Mouse (Mus musculus): ENCODE data around the gene Slc38a4. TPM values are rescaled to one million over a fixed set of nuclear protein-coding genes. Genes with fewer than 3 reads are reported as not detected.

Gene Slc38a4
- polyA plus RNA-seq, 1 experiment from 2014 or later: 20.5 TPM

DNA sequence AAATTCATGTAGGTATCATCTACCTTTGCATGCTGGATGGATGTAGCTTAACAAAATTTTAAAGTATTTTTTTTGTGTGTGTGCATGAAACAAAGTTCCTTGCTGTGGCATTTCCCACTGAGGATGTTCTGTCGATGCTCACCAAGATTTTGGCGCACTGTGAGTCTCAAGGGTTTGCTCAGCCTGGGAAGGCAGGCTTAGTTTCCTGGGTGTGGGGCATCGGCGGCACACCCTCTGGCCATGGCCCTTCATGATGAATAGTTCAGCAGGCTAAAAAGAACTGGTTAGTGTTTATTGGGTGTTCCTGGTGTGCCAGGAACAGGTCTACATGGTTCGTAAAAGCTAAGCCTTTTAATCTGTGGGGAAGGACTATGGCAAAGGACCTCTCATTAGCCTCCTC is 81.6 kb downstream of the Slc38a4 start:
- no peak overlapping the region for H3K27ac ChIP-seq (ENCODE audit: low read depth, low read length)
- WGBS: 88% methylated on average over 5 of the region's 5 CpGs
- no peaks in the 10 kb centered on the region for H3K4me1 ChIP-seq (replicated peaks; ENCODE audit: control insufficient read depth, insufficient read depth, low read length)
- H3K4me2 ChIP-seq (ENCODE audit: low read depth, low read length, severe bottlenecking): no peak overlapping the region
- DNase-seq (ENCODE audit: low spot score) (no peak), ATAC-seq (replicated peaks; ENCODE audit: low FRiP score) (no peak)
- H3K27me3 ChIP-seq (ENCODE audit: control insufficient read depth, insufficient read depth, low read length): no peaks in the 10 kb centered on the region
- no peak overlapping the region for H3K9ac ChIP-seq (ENCODE audit: low read length)
- H3K36me3 ChIP-seq (ENCODE audit: control insufficient read depth, insufficient read depth, low read length): no peaks in the 10 kb centered on the region
- H3K9me3 ChIP-seq (ENCODE audit: control insufficient read depth, low read length): no peaks in the 10 kb centered on the region
- H3K4me3 ChIP-seq (ENCODE audit: low read depth, low read length): no peak overlapping the region

DNA sequence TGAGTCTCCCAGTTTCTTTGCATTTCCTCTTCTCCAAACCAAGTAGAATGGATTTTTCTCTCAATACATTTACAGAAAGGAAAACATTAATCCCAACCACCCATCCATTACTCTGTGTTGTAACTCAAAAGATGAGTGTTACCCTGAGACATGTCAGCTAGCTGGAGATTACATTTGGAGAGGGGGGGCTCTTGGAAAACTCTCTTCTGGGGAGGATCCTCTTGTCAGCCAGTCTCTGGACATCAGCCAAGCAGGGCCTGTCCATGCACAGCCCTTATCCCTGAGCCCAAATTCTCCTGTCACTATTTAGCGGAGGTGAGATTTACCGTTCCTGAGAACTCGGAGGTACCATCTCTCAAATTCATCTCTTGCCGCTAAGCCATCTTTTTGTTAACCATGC is 82.4 kb downstream of the Slc38a4 start:
- Histone ChIP-seq H3K27ac (ENCODE audit: low read depth, low read length) (no peak overlapping the region), H3K9me3 (ENCODE audit: control insufficient read depth, low read length) (no peaks in the 10 kb centered on the region), H3K4me2 (ENCODE audit: low read depth, low read length, severe bottlenecking) (no peak overlapping the region), H3K4me1 (replicated peaks; ENCODE audit: control insufficient read depth, insufficient read depth, low read length) (no peaks in the 10 kb centered on the region), H3K27me3 (ENCODE audit: control insufficient read depth, insufficient read depth, low read length) (no peaks in the 10 kb centered on the region), H3K36me3 (ENCODE audit: control insufficient read depth, insufficient read depth, low read length) (no peaks in the 10 kb centered on the region), H3K9ac (ENCODE audit: low read length) (no peak overlapping the region), H3K4me3 (ENCODE audit: low read depth, low read length) (no peak overlapping the region)
- ATAC-seq (replicated peaks; ENCODE audit: low FRiP score) (no peak), DNase-seq (ENCODE audit: low spot score) (no peak)
- WGBS: 92% methylated on average over 4 of the region's 4 CpGs

DNA sequence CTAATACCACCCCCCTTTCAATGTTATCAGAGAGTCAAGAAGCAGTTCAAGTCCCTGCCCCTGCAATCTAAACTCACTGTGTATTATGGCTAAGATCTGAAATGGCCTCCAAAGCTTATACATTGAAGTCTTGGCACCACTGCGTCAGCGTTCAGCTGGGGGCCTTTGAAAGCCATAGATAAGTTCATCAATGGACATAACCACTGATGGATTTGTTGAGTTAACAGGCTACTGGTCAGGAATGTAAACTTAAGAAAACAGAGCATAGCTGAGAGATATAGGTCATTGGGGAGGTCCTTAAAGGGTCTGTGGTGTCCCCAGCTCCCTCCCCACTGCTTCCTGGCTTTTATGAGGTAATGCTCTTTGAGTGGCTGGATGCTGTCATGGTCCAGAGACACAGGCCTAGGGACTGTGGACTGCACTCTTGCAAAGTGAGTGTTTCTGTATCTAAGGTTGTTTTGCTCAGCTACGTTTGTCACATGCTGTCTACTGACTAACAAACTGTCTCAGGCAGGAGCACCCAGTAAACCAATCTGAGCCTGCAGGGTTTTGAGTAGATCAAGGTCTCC is 83.0 kb downstream of the Slc38a4 start:
- Histone ChIP-seq H3K9me3 (ENCODE audit: control insufficient read depth, low read length) (no peaks in the 10 kb centered on the region), H3K4me2 (ENCODE audit: low read depth, low read length, severe bottlenecking) (no peak overlapping the region), H3K36me3 (ENCODE audit: control insufficient read depth, insufficient read depth, low read length) (no peaks in the 10 kb centered on the region), H3K27ac (ENCODE audit: low read depth, low read length) (no peak overlapping the region), H3K27me3 (ENCODE audit: control insufficient read depth, insufficient read depth, low read length) (no peaks in the 10 kb centered on the region), H3K9ac (ENCODE audit: low read length) (no peak overlapping the region), H3K4me1 (replicated peaks; ENCODE audit: control insufficient read depth, insufficient read depth, low read length) (no peaks in the 10 kb centered on the region), H3K4me3 (ENCODE audit: low read depth, low read length) (no peak overlapping the region)
- ATAC-seq (replicated peaks; ENCODE audit: low FRiP score) (no peak), DNase-seq (ENCODE audit: low spot score) (no peak)
- WGBS: 91% methylated on average over 3 of the region's 3 CpGs

DNA sequence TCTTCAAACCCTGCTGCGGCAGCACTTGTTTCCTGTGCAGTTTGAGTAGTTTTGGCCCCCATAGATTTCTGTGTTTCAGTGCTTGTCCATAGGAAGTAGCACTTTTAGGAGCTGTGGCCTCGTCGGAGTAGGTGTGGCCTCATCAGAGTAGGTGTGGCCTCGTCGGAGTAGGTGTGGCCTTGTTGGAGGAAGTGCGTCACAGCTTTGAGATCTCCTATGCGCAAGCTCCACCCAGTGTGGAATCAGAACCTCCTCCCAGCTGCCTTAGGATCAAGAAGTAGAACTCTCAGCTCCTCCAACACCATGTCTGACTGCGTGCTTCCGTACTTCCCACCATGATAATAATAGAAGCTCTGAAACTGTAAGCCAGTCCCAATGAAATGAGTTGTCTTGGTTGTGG is 83.8 kb downstream of the Slc38a4 start:
- H3K4me2 ChIP-seq (ENCODE audit: low read depth, low read length, severe bottlenecking): no peak overlapping the region
- ATAC-seq (replicated peaks; ENCODE audit: low FRiP score) (no peak), DNase-seq (ENCODE audit: low spot score) (no peak)
- no peaks in the 10 kb centered on the region for H3K36me3 ChIP-seq (ENCODE audit: control insufficient read depth, insufficient read depth, low read length)
- no peak overlapping the region for H3K4me3 ChIP-seq (ENCODE audit: low read depth, low read length)
- H3K27ac ChIP-seq (ENCODE audit: low read depth, low read length): no peak overlapping the region
- H3K4me1 ChIP-seq (replicated peaks; ENCODE audit: control insufficient read depth, insufficient read depth, low read length): no peaks in the 10 kb centered on the region
- H3K9me3 ChIP-seq (ENCODE audit: control insufficient read depth, low read length): no peaks in the 10 kb centered on the region
- WGBS: 94% methylated on average over 9 of the region's 9 CpGs
- no peak overlapping the region for H3K9ac ChIP-seq (ENCODE audit: low read length)
- no peaks in the 10 kb centered on the region for H3K27me3 ChIP-seq (ENCODE audit: control insufficient read depth, insufficient read depth, low read length)

DNA sequence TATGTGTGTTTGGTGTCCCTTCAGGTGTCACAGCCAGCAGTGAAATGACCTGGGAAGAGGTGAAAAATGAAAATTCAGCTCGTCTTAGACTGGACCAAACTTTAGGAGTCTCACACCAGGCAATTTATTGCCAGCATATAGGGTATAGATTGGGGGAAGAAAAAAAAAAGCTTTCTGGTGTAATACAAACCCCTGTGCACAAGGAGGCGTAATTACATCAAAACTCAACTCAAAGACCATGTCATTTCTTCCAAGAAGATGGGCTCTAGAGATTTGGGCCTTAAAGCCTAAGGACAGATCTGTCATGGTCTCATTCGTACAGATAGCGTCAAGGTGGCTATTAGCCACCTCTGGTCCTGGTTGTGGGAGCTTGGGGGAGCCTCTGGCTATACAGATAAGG is 86.0 kb downstream of the Slc38a4 start:
- WGBS: 67% methylated on average over 4 of the region's 4 CpGs
- DNase-seq (ENCODE audit: low spot score): no peak
- Histone ChIP-seq H3K4me1 (replicated peaks; ENCODE audit: control insufficient read depth, insufficient read depth, low read length) (no peaks in the 10 kb centered on the region), H3K27me3 (ENCODE audit: control insufficient read depth, insufficient read depth, low read length) (no peaks in the 10 kb centered on the region), H3K27ac (ENCODE audit: low read depth, low read length) (no peak overlapping the region), H3K36me3 (ENCODE audit: control insufficient read depth, insufficient read depth, low read length) (no peaks in the 10 kb centered on the region), H3K4me2 (ENCODE audit: low read depth, low read length, severe bottlenecking) (no peak overlapping the region), H3K4me3 (ENCODE audit: low read depth, low read length) (no peak overlapping the region), H3K9me3 (ENCODE audit: control insufficient read depth, low read length) (no peaks in the 10 kb centered on the region), H3K9ac (ENCODE audit: low read length) (no peak overlapping the region)
- ATAC-seq (replicated peaks; ENCODE audit: low FRiP score): no peak

DNA sequence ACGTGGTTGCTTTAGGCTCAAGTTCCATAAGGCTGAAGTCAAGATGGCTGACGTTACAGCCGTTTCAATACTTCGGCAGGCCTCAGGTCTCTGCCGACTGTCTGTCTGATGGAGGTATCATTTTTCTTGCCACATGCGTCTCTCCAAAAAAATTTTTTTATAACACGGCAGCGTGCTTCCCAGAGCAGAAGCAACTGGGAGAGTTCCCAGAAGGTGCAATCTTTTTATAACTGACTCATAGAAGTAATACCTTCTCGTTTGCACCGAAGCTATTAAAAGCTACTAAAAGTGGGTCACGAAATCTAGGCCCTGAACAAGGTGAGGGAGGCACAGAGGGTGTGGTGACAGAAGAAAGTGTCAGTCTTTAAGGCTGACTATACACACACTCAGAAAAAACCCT is 87.0 kb downstream of the Slc38a4 start:
- Histone ChIP-seq H3K9ac (ENCODE audit: low read length) (no peak overlapping the region), H3K27me3 (ENCODE audit: control insufficient read depth, insufficient read depth, low read length) (no peaks in the 10 kb centered on the region), H3K36me3 (ENCODE audit: control insufficient read depth, insufficient read depth, low read length) (no peaks in the 10 kb centered on the region), H3K4me2 (ENCODE audit: low read depth, low read length, severe bottlenecking) (no peak overlapping the region), H3K4me3 (ENCODE audit: low read depth, low read length) (no peak overlapping the region), H3K27ac (ENCODE audit: low read depth, low read length) (no peak overlapping the region), H3K9me3 (ENCODE audit: control insufficient read depth, low read length) (no peaks in the 10 kb centered on the region), H3K4me1 (replicated peaks; ENCODE audit: control insufficient read depth, insufficient read depth, low read length) (no peaks in the 10 kb centered on the region)
- WGBS: 86% methylated on average over 11 of the region's 11 CpGs
- no peak for DNase-seq (ENCODE audit: low spot score)
- no peak for ATAC-seq (replicated peaks; ENCODE audit: low FRiP score)

DNA sequence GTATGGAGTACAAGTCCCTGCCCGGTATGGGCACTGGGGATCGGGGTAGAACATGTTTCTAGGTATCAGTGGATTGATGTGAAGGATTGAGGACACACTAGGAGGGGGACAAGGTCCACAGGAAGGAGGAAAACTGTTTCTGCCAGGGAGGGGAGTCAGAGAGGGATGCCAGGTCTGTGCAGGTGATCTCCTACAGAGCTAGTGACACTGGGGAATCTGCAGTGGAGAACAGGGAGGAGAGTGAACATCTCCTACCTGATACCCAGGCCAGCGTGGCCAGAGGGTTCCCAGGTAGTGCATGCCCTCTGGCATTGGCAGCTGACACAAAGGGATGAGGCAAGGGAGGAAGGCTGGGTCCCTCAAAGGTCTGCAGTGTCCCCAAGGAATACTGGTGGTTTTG is 89.4 kb downstream of the Slc38a4 start:
- no peak overlapping the region for H3K9ac ChIP-seq (ENCODE audit: low read length)
- ATAC-seq (replicated peaks; ENCODE audit: low FRiP score) (no peak), DNase-seq (ENCODE audit: low spot score) (no peak)
- 88% methylated on average over 3 of the region's 3 CpGs for WGBS
- H3K4me3 ChIP-seq (ENCODE audit: low read depth, low read length): no peak overlapping the region
- H3K9me3 ChIP-seq (ENCODE audit: control insufficient read depth, low read length): no peaks in the 10 kb centered on the region
- H3K27ac ChIP-seq (ENCODE audit: low read depth, low read length): no peak overlapping the region
- no peaks in the 10 kb centered on the region for H3K4me1 ChIP-seq (replicated peaks; ENCODE audit: control insufficient read depth, insufficient read depth, low read length)
- no peak overlapping the region for H3K4me2 ChIP-seq (ENCODE audit: low read depth, low read length, severe bottlenecking)
- H3K27me3 ChIP-seq (ENCODE audit: control insufficient read depth, insufficient read depth, low read length): no peaks in the 10 kb centered on the region
- no peaks in the 10 kb centered on the region for H3K36me3 ChIP-seq (ENCODE audit: control insufficient read depth, insufficient read depth, low read length)

DNA sequence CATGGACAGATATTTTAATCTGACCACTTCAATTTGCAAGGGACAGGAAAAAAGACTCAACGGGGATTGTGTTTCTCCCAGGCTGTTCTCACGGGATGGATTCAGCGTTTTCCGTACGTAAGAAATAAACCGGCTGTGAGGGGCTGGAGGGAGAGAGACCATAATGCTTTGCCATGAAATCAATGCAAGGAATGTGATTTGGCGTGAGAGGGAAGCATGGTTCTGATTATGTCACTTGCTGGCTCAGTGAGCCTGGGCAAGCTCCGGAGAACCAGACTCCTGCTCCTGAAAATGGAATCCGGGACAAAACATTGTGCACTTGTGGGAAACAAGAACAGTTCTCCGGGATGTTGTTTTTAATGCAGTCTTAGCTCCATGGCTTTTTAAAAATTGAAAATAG is 92.0 kb downstream of the Slc38a4 start:
- H3K9me3 ChIP-seq (ENCODE audit: control insufficient read depth, low read length): no peaks in the 10 kb centered on the region
- DNase-seq (ENCODE audit: low spot score): no peak
- ATAC-seq (replicated peaks; ENCODE audit: low FRiP score): no peak
- H3K36me3 ChIP-seq (ENCODE audit: control insufficient read depth, insufficient read depth, low read length): no peaks in the 10 kb centered on the region
- no peak overlapping the region for H3K27ac ChIP-seq (ENCODE audit: low read depth, low read length)
- no peaks in the 10 kb centered on the region for H3K4me1 ChIP-seq (replicated peaks; ENCODE audit: control insufficient read depth, insufficient read depth, low read length)
- 75% methylated on average over 10 of the region's 10 CpGs for WGBS
- no peaks in the 10 kb centered on the region for H3K27me3 ChIP-seq (ENCODE audit: control insufficient read depth, insufficient read depth, low read length)
- no peak overlapping the region for H3K4me2 ChIP-seq (ENCODE audit: low read depth, low read length, severe bottlenecking)
- H3K4me3 ChIP-seq (ENCODE audit: low read depth, low read length): no peak overlapping the region
- H3K9ac ChIP-seq (ENCODE audit: low read length): no peak overlapping the region

DNA sequence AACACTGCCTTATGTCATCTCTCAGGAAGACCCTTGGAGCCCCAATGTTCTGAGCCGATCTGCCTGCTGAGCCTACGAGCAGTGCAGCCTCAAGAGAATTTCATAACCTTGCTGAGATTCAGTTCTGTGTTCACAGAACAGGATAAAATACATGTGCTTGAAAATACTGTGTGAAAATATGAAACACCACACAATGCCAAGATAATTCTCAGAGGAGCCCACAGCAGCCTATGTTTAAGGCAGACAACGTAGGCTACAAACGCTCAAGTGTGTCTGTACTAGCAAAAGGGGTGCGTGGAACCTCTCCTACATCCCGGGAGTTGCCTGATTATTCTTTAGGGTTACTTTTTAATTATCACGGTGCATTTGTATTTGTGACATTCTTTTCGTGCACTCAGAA is 92.4 kb downstream of the Slc38a4 start:
- 79% methylated on average over 8 of the region's 8 CpGs for WGBS
- no peaks in the 10 kb centered on the region for H3K9me3 ChIP-seq (ENCODE audit: control insufficient read depth, low read length)
- H3K4me2 ChIP-seq (ENCODE audit: low read depth, low read length, severe bottlenecking): no peak overlapping the region
- no peak overlapping the region for H3K27ac ChIP-seq (ENCODE audit: low read depth, low read length)
- H3K36me3 ChIP-seq (ENCODE audit: control insufficient read depth, insufficient read depth, low read length): no peaks in the 10 kb centered on the region
- no peaks in the 10 kb centered on the region for H3K4me1 ChIP-seq (replicated peaks; ENCODE audit: control insufficient read depth, insufficient read depth, low read length)
- DNase-seq (ENCODE audit: low spot score) (no peak), ATAC-seq (replicated peaks; ENCODE audit: low FRiP score) (no peak)
- no peak overlapping the region for H3K4me3 ChIP-seq (ENCODE audit: low read depth, low read length)
- H3K9ac ChIP-seq (ENCODE audit: low read length): no peak overlapping the region
- H3K27me3 ChIP-seq (ENCODE audit: control insufficient read depth, insufficient read depth, low read length): no peaks in the 10 kb centered on the region
